Mouse (Mus musculus) intestine, embryonic 14.5 days (tissue): ENCODE measurements around the gene Olfr1378. TPM values are rescaled to one million over a fixed set of nuclear protein-coding genes. Genes with fewer than 3 reads are reported as not detected.

Source experiments
- ATAC-seq: fragments of 200-750 bp; cut with Nextera tagmentation; replicated peaks from 2 replicates; pipeline ENCODE4 v1.8.0; 2017; ENCODE audit warnings: low read depth, moderate number of reproducible peaks, moderate TSS enrichment, moderate library complexity; ENCODE audit not compliant: low FRiP score, low TSS enrichment
- DNase-seq: peaks from one replicate; pipeline ENCODE4 v3.0.0-alpha.2; 2018; ENCODE audit warnings: low spot score
- H3K27ac ChIP-seq: fragments of 300-500 bp; sonication (generic); 2 replicates; pipeline ENCODE4 v1.5.1; 2014; ENCODE audit warnings: low read depth, mild to moderate bottlenecking, control low read depth
- H3K27me3 ChIP-seq: fragments of 300-500 bp; sonication (generic); replicated peaks from 2 replicates; pipeline ENCODE4 v1.6.1; 2014; ENCODE audit warnings: low read length, control low read depth; ENCODE audit not compliant: control insufficient read depth, insufficient read depth
- H3K36me3 ChIP-seq: fragments of 300-500 bp; sonication (generic); 2 replicates; pipeline ENCODE4 v1.6.1; 2014; ENCODE audit warnings: low read length, control low read depth; ENCODE audit not compliant: control insufficient read depth, insufficient read depth
- H3K4me1 ChIP-seq: fragments of 300-500 bp; sonication (generic); replicated peaks from 2 replicates; pipeline ENCODE4 v1.6.1; 2014; ENCODE audit warnings: low read length, control low read depth, mixed read lengths; ENCODE audit not compliant: control insufficient read depth, insufficient read depth
- H3K4me2 ChIP-seq: fragments of 300-500 bp; sonication (generic); 2 replicates; pipeline ENCODE4 v1.6.1; 2014; ENCODE audit warnings: low read length
- H3K4me3 ChIP-seq: fragments of 300-500 bp; sonication (generic); 2 replicates; pipeline ENCODE4 v1.5.1; 2014; ENCODE audit warnings: low read depth, low read length, control low read depth, mixed read lengths
- H3K9ac ChIP-seq: fragments of 300-500 bp; sonication (generic); 2 replicates; pipeline ENCODE4 v1.6.1; 2014; ENCODE audit warnings: mild to moderate bottlenecking, low read length
- H3K9me3 ChIP-seq: fragments of 300-500 bp; sonication (generic); 2 replicates; pipeline ENCODE4 v1.6.1; 2016; ENCODE audit warnings: low read length, control low read depth; ENCODE audit not compliant: control insufficient read depth
- WGBS: fragments of 180-500 bp; shearing (Covaris S2); extraction: QIAGEN DNeasy Blood & Tissue Kit; methylation state at CpG from one replicate; pipeline ENCODE4 v1.1.7; 2014; 5-methylcytosine and 5-hydroxymethylcytosine counted together
- polyA plus RNA-seq: library from polyadenylated mRNA; unstranded; fragments of >200 nt; fragmentation: Nextera tagmentation; extraction: Ambion mirVana; gene quantifications from 2 replicates; pipeline ENCODE4 v1.2.1, GENCODE M21; 2014

Gene Olfr1378
- polyA plus RNA-seq, 1 experiment from 2014 or later: not detected

- Histone ChIP-seq H3K9me3 (no peaks in the 10 kb centered on the region), H3K9ac (no peak overlapping the region), H3K4me3 (no peak overlapping the region), H3K27ac (no peak overlapping the region), H3K4me1 (no peaks in the 10 kb centered on the region), H3K27me3 (no peaks in the 10 kb centered on the region), H3K36me3 (no peaks in the 10 kb centered on the region), H3K4me2 (no peak overlapping the region)
- ATAC-seq (no peak), DNase-seq (no peak)
- 45% methylated on average over 2 of the region's 2 CpGs for whole genome bisulfite sequencing
Observed at GRCm38 (mm10) chr11:51016341-51016740, 50.0 kb downstream of the Olfr1378 start.

Other genes with a start within 250 kb of the Olfr1378 start
- 29.0 and 32.6 TPM in 2 replicates for gene Zfp354c, start 138.8 kb upstream of the Olfr1378 start, polyA plus RNA-seq
- 0.78 and 0.89 TPM in 2 replicates for gene Zfp879, start 125.0 kb upstream of the Olfr1378 start, polyA plus RNA-seq
- not detected in 2 replicates for gene Grm6, start 115.8 kb upstream of the Olfr1378 start, polyA plus RNA-seq
- 5.4 and 8.3 TPM in 2 replicates for gene Zfp454, start 78.9 kb upstream of the Olfr1378 start, polyA plus RNA-seq
- gene Zfp2, start 50.4 kb upstream of the Olfr1378 start, polyA plus RNA-seq: 11.4 TPM in 2 replicates
- 0.89 and 1.5 TPM in 2 replicates for gene Zfp354b, start 34.9 kb upstream of the Olfr1378 start, polyA plus RNA-seq
- gene 4933414I15Rik, start 22.8 kb upstream of the Olfr1378 start, polyA plus RNA-seq: not detected in 2 replicates
- not detected in 2 replicates for gene Prop1, start 12.8 kb upstream of the Olfr1378 start, polyA plus RNA-seq
- not detected in 2 replicates for gene Olfr1377, start 15.4 kb downstream of the Olfr1378 start, polyA plus RNA-seq
- gene Olfr51, start 37.1 kb downstream of the Olfr1378 start, polyA plus RNA-seq: not detected in 2 replicates
- not detected in 2 replicates for gene Olfr54, start 47.7 kb downstream of the Olfr1378 start, polyA plus RNA-seq
- gene Olfr1375, start 81.6 kb downstream of the Olfr1378 start, polyA plus RNA-seq: not detected in 2 replicates
- gene Zfp354a, start 92.7 kb downstream of the Olfr1378 start, polyA plus RNA-seq: 9.1 and 11.0 TPM in 2 replicates